Mouse (Mus musculus) G1E (cell line): Measurements from ENCODE around the gene Ak4. TPM values are rescaled to one million over a fixed set of nuclear protein-coding genes. Genes with fewer than 3 reads are reported as not detected.

Experiments
- ATAC-seq: 2 replicates; pipeline ENCODE4 v1.8.0; 2016; ENCODE audit warnings: mild to moderate bottlenecking; ENCODE audit not compliant: insufficient number of reproducible peaks, poor library complexity, low FRiP score, severe bottlenecking; ENCODE audit errors: extremely low read depth
- DNase-seq: peaks from one replicate; pipeline ENCODE4 v3.0.0; 2012; ENCODE audit warnings: low spot score
- H3K27me3 ChIP-seq: 2 replicates; pipeline ENCODE4 v1.6.1; 2012; ENCODE audit warnings: mild to moderate bottlenecking, low read length, inconsistent platforms; ENCODE audit not compliant: insufficient read depth
- H3K36me3 ChIP-seq: replicated peaks from 2 replicates; pipeline ENCODE3; 2012; ENCODE audit warnings: mild to moderate bottlenecking, inconsistent platforms
- H3K4me1 ChIP-seq: 2 replicates; pipeline ENCODE4 v1.6.1; 2012; ENCODE audit warnings: low read depth, low read length, inconsistent platforms, mixed read lengths; ENCODE audit not compliant: insufficient read depth
- H3K4me3 ChIP-seq: 2 replicates; pipeline ENCODE4 v1.5.1; 2012; ENCODE audit warnings: low read depth, mild to moderate bottlenecking, inconsistent platforms, low read length, moderate library complexity, mixed read lengths
- H3K9me3 ChIP-seq: replicated peaks from 2 replicates; pipeline ENCODE4 v1.6.1; 2012; ENCODE audit warnings: inconsistent platforms
- CTCF ChIP-seq: IDR thresholded peaks from 2 replicates; pipeline ENCODE4 v1.5.1; 2012; ENCODE audit warnings: low read depth, low read length, inconsistent platforms, mixed read lengths
- GATA1 ChIP-seq: IDR thresholded peaks from 2 replicates; pipeline ENCODE4 v1.6.1; 2012; ENCODE audit warnings: borderline replicate concordance, low read length, inconsistent platforms, mixed read lengths
- GATA2 ChIP-seq: IDR thresholded peaks from 2 replicates; pipeline ENCODE4 v1.6.1; 2012; ENCODE audit warnings: low read depth, low read length, inconsistent platforms, borderline replicate concordance
- POLR2AphosphoS5 ChIP-seq: IDR thresholded peaks from 2 replicates; pipeline ENCODE4 v1.6.1; 2012; ENCODE audit warnings: low read depth, low read length, inconsistent platforms; ENCODE audit not compliant: insufficient replicate concordance
- TAL1 ChIP-seq: conservative IDR thresholded peaks from 2 replicates; pipeline ENCODE4 v1.6.1; 2012; ENCODE audit warnings: low read depth, low read length, inconsistent platforms, mixed read lengths
- polyA plus RNA-seq: library from polyadenylated mRNA; stranded (reverse); fragments of >175 nt; gene quantifications from 2 replicates; pipeline ENCODE4 v1.2.3, GENCODE M21; 2012
- total RNA-seq, 2 experiments: library from RNA; stranded (forward) in 1 of 2; stranded (reverse) in 1 of 2; fragments of 200-1000 nt in 1 of 2; fragments of >200 nt in 1 of 2; fragmentation: Nextera tagmentation in 1 of 2; gene quantifications; 2 replicates each; pipeline ENCODE4 v1.2.3; 2014 to 2017

Gene Ak4
- total and polyA plus RNA-seq, 3 experiments, result not detected

DNA sequence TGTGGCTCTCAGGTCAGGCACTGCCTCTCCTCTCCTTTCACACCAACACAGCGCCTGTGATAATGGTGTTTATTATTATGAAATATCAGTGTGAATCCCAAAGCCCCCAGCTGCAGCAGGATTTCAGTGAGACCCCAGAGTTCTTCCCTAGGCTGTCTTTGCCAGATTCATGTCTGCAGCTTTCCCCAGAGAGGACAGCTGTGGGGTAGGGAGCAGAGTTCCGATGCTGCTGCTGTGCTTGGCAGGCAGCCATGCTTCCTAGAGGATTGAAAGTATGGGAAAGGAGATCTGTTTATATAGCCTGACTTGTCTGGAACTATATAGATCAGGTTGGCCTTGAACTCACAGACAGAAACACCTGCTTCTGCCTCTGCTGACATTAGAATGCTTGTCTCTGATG, 43.0 kb downstream of the Ak4 start:
- DNase-seq (no peak), ATAC-seq (no peak)
- TF ChIP-seq GATA1 (no peak), TAL1 (no peak), GATA2 (no peak), POLR2AphosphoS5 (no peak), CTCF (no peak)
- Histone ChIP-seq H3K36me3 (no peaks in the 10 kb centered on the region), H3K27me3 (no peaks in the 10 kb centered on the region), H3K4me1 (no peaks in the 10 kb centered on the region), H3K4me3 (no peak overlapping the region), H3K9me3 (no peaks in the 10 kb centered on the region)

DNA sequence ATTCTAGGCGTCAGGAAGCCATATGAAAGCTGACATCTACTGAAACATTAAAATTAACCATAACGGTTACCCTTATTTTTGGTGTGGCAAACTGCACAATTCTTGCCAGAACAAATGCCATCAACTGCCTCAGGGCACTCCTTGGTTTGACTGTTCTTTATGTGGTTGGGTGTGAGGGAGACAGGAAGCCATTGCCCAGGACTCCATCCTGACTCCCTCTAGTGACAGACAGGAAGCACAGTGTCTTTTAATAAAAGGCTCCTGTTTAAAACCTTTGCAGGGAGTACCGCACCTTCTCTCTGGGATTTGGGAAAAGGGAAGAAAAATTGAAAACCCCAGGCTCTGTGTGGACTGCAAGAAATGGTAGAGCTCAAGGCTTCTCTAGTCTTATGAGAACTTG, 47.2 kb downstream of the Ak4 start:
- no peaks in the 10 kb centered on the region for H3K36me3 ChIP-seq
- TF ChIP-seq GATA1, result no peak
- no peak for TF ChIP-seq GATA2
- no peak for TF ChIP-seq POLR2AphosphoS5
- TF ChIP-seq TAL1, result no peak
- TF ChIP-seq CTCF, result no peak
- no peaks in the 10 kb centered on the region for H3K9me3 ChIP-seq
- no peaks in the 10 kb centered on the region for H3K27me3 ChIP-seq
- ATAC-seq, result no peak
- no peak overlapping the region for H3K4me3 ChIP-seq
- H3K4me1 ChIP-seq, result no peaks in the 10 kb centered on the region
- no peak for DNase-seq

GRCm38 (mm10) chr4:101469242-101469641, 50.2 kb downstream of the Ak4 start:
- Histone ChIP-seq H3K36me3 (no peaks in the 10 kb centered on the region), H3K4me1 (no peaks in the 10 kb centered on the region), H3K9me3 (no peaks in the 10 kb centered on the region), H3K27me3 (0 out of 2 replicates have a peak, but pooled peaks cover 2% of the 10 kb centered on the region), H3K4me3 (no peak overlapping the region)
- ATAC-seq (no peak), DNase-seq (no peak)
- TF ChIP-seq TAL1, result no peak
- no peak for TF ChIP-seq GATA1
- TF ChIP-seq CTCF, result no peak
- no peak for TF ChIP-seq POLR2AphosphoS5
- no peak for TF ChIP-seq GATA2

GRCm38 (mm10) chr4:101470543-101470942, 51.5 kb downstream of the Ak4 start:
- no peak for ATAC-seq
- Histone ChIP-seq H3K4me1 (no peaks in the 10 kb centered on the region), H3K27me3 (0 out of 2 replicates have a peak, but pooled peaks cover 2% of the 10 kb centered on the region), H3K4me3 (no peak overlapping the region), H3K9me3 (no peaks in the 10 kb centered on the region), H3K36me3 (no peaks in the 10 kb centered on the region)
- no peak for DNase-seq
- no peak for TF ChIP-seq GATA1
- no peak for TF ChIP-seq POLR2AphosphoS5
- TF ChIP-seq GATA2, result no peak
- 0 out of 2 replicates have a peak, but pooled peaks have one; percentile 15 for TF ChIP-seq CTCF

DNA sequence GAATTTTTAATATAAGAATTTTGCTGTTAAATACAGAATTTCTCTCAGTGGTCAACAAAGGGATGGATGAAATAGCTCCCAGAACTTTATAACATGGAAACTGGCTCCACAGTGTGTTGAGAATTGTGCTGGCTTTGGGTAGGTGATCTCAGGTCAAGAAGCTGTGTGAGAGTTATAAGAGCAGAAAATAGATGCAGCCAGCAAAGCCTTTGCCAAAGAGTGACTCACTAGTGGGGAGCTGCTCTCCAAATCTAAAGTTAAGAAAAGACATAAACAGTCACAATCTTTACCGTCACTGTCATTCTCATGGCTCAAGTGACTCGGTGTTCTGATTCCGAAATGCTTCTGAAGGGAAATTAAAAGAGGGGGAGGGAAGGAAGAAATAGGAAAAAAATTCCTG, 53.7 kb downstream of the Ak4 start:
- Histone ChIP-seq H3K36me3 (no peaks in the 10 kb centered on the region), H3K4me3 (no peak overlapping the region), H3K9me3 (no peaks in the 10 kb centered on the region), H3K27me3 (0 out of 2 replicates have a peak, but pooled peaks cover 2% of the 10 kb centered on the region), H3K4me1 (no peaks in the 10 kb centered on the region)
- no peak for ATAC-seq
- TF ChIP-seq CTCF (no peak), POLR2AphosphoS5 (no peak), GATA2 (no peak), TAL1 (no peak), GATA1 (no peak)
- no peak for DNase-seq

DNA sequence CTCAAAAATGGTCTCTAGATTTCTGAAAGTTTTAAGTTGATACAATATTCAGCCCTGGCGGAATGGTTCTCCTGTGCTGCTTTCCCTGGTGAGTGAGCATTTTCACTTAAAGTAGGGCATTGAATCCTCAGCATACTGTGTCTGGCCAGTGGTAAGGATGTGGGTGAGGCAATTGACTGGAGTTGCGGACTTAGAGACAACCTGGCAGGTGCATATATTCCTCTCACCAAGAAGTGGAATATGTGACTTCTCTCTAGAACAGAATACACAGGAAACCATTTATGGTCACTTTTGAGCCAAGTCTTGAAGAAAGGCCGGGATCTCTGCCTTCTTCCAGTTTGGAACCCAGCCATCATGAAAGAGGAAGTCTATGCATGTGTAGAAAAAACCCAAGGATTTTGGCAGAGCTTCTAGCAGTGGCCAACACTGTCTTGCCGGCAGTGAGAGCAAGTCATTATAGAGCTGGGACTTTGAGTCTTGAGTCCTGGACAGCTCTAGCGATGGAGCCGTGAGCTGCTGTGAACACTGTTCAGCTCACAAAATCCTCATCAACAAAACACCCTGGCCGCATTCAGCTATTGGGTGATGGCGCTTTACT, 71.3 kb downstream of the Ak4 start:
- H3K36me3 ChIP-seq, result no peaks in the 10 kb centered on the region
- ATAC-seq (no peak), DNase-seq (no peak)
- no peak overlapping the region for H3K4me3 ChIP-seq
- H3K27me3 ChIP-seq, result no peaks in the 10 kb centered on the region
- TF ChIP-seq CTCF, result no peak
- no peak for TF ChIP-seq POLR2AphosphoS5
- TF ChIP-seq GATA1, result no peak
- TF ChIP-seq GATA2, result no peak
- TF ChIP-seq TAL1, result no peak
- H3K9me3 ChIP-seq, result no peaks in the 10 kb centered on the region
- H3K4me1 ChIP-seq, result no peaks in the 10 kb centered on the region

- Histone ChIP-seq H3K9me3 (peaks cover 6% of the 10 kb centered on the region), H3K27me3 (no peaks in the 10 kb centered on the region), H3K36me3 (no peaks in the 10 kb centered on the region), H3K4me3 (no peak overlapping the region), H3K4me1 (no peaks in the 10 kb centered on the region)
- ATAC-seq (no peak), DNase-seq (no peak)
- TF ChIP-seq POLR2AphosphoS5 (no peak), GATA2 (no peak), TAL1 (no peak), CTCF (no peak), GATA1 (no peak)
Measured at GRCm38 (mm10) chr4:101491704-101492103, 72.6 kb downstream of the Ak4 start.
